Mouse (Mus musculus) embryonic fibroblast, embryonic 13.5 days (primary cell): ENCODE results near the gene Nlgn1.

Experiments used
- CTCF ChIP-seq: IDR thresholded peaks from 2 replicates; pipeline ENCODE4 v1.5.1; 2011; ENCODE audit warnings: mild to moderate bottlenecking, control low read depth, low read length, moderate library complexity, borderline replicate concordance; ENCODE audit not compliant: insufficient read depth
- POLR2A ChIP-seq: IDR thresholded peaks from 2 replicates; pipeline ENCODE4 v1.6.1; 2011; ENCODE audit warnings: low read depth, mild to moderate bottlenecking, control low read depth, low read length, moderate library complexity

DNA sequence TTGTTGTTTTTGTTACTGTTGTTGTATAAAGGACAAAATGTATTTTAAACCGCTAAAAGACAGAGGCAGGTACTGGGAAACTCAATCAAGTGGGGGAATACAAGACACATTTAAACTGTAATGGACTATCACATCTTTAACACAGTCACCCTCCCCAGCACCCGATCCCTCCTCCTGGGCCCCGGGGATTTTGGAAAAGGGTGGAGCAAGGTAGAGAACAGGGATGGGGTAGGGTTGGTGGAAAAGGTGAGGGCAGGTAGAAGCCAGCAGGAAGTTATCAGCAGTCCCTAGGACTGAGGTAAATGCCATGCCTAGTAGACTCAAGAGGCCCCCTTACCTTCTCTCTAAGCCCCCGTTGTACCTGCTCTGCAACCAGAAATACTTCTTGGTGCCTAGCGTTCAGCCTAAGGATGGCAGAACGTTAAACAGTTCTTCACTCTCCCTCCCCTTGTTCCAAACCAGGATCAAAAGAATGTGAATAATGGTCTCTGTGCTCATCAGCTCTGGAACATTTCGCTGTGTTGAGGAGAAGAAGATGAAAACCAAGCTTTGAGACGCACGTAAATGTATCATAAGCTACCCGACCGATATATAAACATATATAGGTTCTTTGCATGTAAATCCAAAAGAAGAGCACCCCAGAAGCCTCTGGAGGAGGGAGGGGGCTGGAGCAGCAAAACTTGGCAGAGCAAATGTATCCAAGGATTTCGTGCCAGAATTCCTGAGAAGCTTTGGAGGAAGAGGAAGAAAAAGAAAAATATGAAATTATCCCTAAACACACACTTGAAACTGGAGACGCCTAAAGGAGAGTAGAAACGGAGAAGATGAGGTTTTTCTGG, at the start of gene Nlgn1:
- TF ChIP-seq CTCF (no peak), POLR2A (no peak)
